Mouse (Mus musculus) G1E (cell line): ENCODE measurements at regions not wholly inside any gene's neighbourhood (a gene's known extent, or its start where the extent isn't known, plus 50 kb on each side); places are given as distances from the start of the nearest gene placed in this dataset.
A peak's percentile ranks its signal among the peaks of the same experiment; 100 is the strongest.

Experiments used
- ATAC-seq: 2 replicates; pipeline ENCODE4 v1.8.0; 2016; ENCODE audit warnings: mild to moderate bottlenecking; ENCODE audit not compliant: insufficient number of reproducible peaks, poor library complexity, low FRiP score, severe bottlenecking; ENCODE audit errors: extremely low read depth
- DNase-seq: peaks from one replicate; pipeline ENCODE4 v3.0.0; 2012; ENCODE audit warnings: low spot score
- H3K27me3 ChIP-seq: 2 replicates; pipeline ENCODE4 v1.6.1; 2012; ENCODE audit warnings: mild to moderate bottlenecking, low read length, inconsistent platforms; ENCODE audit not compliant: insufficient read depth
- H3K36me3 ChIP-seq: replicated peaks from 2 replicates; pipeline ENCODE3; 2012; ENCODE audit warnings: mild to moderate bottlenecking, inconsistent platforms
- H3K4me1 ChIP-seq: 2 replicates; pipeline ENCODE4 v1.6.1; 2012; ENCODE audit warnings: low read depth, low read length, inconsistent platforms, mixed read lengths; ENCODE audit not compliant: insufficient read depth
- H3K4me3 ChIP-seq: 2 replicates; pipeline ENCODE4 v1.5.1; 2012; ENCODE audit warnings: low read depth, mild to moderate bottlenecking, inconsistent platforms, low read length, moderate library complexity, mixed read lengths
- H3K9me3 ChIP-seq: replicated peaks from 2 replicates; pipeline ENCODE4 v1.6.1; 2012; ENCODE audit warnings: inconsistent platforms
- CTCF ChIP-seq: IDR thresholded peaks from 2 replicates; pipeline ENCODE4 v1.5.1; 2012; ENCODE audit warnings: low read depth, low read length, inconsistent platforms, mixed read lengths
- GATA1 ChIP-seq: IDR thresholded peaks from 2 replicates; pipeline ENCODE4 v1.6.1; 2012; ENCODE audit warnings: borderline replicate concordance, low read length, inconsistent platforms, mixed read lengths
- GATA2 ChIP-seq: IDR thresholded peaks from 2 replicates; pipeline ENCODE4 v1.6.1; 2012; ENCODE audit warnings: low read depth, low read length, inconsistent platforms, borderline replicate concordance
- POLR2AphosphoS5 ChIP-seq: IDR thresholded peaks from 2 replicates; pipeline ENCODE4 v1.6.1; 2012; ENCODE audit warnings: low read depth, low read length, inconsistent platforms; ENCODE audit not compliant: insufficient replicate concordance
- TAL1 ChIP-seq: conservative IDR thresholded peaks from 2 replicates; pipeline ENCODE4 v1.6.1; 2012; ENCODE audit warnings: low read depth, low read length, inconsistent platforms, mixed read lengths

DNA sequence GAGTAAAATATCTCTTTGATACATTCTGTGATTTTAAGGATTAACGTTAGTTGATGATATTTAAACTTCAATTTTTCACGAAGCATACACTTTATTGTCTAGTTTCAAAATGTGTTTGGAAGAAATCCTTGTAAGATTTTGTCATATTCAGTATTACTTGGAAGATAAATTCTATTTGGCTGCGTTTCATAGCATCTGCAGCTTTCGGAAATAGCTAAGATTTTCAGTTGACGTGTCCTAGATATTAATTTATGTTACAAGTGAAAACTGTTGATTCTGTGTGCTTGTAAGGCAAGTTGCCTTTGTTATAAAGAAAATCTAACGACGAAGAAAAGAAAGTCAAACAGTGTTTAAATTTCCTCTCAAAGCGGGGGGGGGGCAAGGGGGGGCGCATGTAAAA, 284.5 kb downstream of the Trim52 start:
- no peak overlapping the region for H3K4me3 ChIP-seq
- H3K27me3 ChIP-seq = no peaks in the 10 kb centered on the region
- DNase-seq = no peak
- H3K4me1 ChIP-seq = no peaks in the 10 kb centered on the region
- H3K36me3 ChIP-seq = no peaks in the 10 kb centered on the region
- ATAC-seq = no peak
- TF ChIP-seq GATA1 = no peak
- TF ChIP-seq CTCF = no peak
- TF ChIP-seq GATA2 = no peak
- no peak for TF ChIP-seq TAL1
- TF ChIP-seq POLR2AphosphoS5 = no peak
- peaks cover 13% of the 10 kb centered on the region for H3K9me3 ChIP-seq

DNA sequence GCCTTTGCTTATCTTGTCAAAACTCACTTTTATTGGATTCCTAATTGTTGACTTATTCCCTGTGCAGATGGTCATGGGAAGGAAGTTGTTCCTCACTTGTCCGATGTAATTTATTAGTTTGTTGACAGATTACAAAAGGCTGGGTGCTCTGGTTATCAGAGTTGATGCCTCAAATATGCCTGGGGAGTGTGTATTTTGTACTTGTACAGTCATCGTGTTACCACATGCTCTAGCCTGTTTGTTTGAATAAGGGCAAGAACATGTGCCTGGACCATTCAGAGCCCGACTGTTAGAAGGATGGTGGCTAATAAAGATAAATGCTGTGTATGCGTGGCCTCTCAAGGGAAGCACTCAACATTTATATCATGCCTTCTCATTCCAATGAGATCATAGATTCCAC, 288.0 kb downstream of the Trim52 start:
- Histone ChIP-seq H3K27me3 (no peaks in the 10 kb centered on the region), H3K9me3 (peaks cover 7% of the 10 kb centered on the region), H3K36me3 (no peaks in the 10 kb centered on the region), H3K4me1 (no peaks in the 10 kb centered on the region), H3K4me3 (no peak overlapping the region)
- ATAC-seq = no peak
- TF ChIP-seq TAL1 (no peak), POLR2AphosphoS5 (no peak), GATA2 (no peak), CTCF (no peak), GATA1 (no peak)
- DNase-seq = no peak

DNA sequence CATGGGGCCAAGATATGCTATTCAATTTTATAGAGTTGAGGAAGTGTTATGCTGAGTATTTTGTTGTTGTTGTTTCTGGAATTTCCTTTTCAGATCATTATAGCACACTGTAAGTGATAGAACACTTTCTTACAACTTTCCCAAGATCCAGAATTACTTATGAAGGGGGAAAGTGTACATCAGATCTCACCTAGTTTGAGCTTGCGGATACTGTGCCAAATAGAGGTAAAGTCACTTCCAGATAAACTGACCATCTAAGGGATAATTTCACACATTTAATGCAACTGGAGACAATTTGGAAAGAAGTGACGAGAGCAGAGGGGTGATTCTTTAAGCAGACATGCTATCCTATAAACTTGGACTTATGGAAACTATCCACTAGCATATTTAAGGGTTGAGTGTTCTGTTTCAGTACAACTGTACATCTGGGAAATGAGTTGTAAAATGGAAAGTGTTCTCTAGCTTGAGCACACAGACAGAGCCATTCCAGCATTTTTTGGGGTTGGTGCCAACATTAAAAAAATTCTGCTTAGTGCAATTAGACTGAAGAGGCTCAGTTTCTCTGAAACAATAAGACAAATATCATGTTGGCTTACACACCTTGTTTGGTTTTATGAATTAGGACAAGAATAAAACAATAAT, 307.0 kb downstream of the Trim52 start:
- no peaks in the 10 kb centered on the region for H3K27me3 ChIP-seq
- no peak overlapping the region for H3K4me3 ChIP-seq
- DNase-seq (no peak), ATAC-seq (no peak)
- no peak for TF ChIP-seq TAL1
- TF ChIP-seq CTCF = no peak
- TF ChIP-seq GATA2 = no peak
- no peak for TF ChIP-seq GATA1
- TF ChIP-seq POLR2AphosphoS5 = no peak
- no peaks in the 10 kb centered on the region for H3K36me3 ChIP-seq
- H3K4me1 ChIP-seq = no peaks in the 10 kb centered on the region
- peaks cover 12% of the 10 kb centered on the region for H3K9me3 ChIP-seq

DNA sequence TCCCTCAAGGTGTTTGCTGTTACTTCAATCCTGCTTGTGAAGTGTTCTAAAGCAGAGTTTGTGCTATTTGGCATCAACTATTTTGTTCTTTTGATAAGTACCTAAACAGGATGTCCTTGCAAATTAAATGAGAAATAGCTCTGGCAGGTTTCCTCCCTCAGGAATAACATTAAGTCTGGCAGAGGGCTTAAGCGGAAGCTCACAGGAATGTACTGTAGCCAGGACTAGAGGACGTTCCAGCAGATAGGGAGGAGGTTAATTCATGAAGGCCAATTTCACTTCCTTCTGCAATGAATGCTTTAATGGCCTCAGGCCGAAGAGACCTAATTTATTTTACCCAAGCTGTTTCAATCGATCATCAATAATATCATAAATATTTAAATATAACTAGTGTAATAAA, 318.7 kb downstream of the Trim52 start:
- ATAC-seq = no peak
- Histone ChIP-seq H3K4me1 (no peaks in the 10 kb centered on the region), H3K27me3 (no peaks in the 10 kb centered on the region), H3K9me3 (0 out of 2 replicates have a peak, but pooled peaks cover 6% of the 10 kb centered on the region), H3K4me3 (no peak overlapping the region), H3K36me3 (no peaks in the 10 kb centered on the region)
- DNase-seq = no peak
- TF ChIP-seq GATA2 (no peak), POLR2AphosphoS5 (no peak), CTCF (no peak), TAL1 (no peak), GATA1 (no peak)

DNA sequence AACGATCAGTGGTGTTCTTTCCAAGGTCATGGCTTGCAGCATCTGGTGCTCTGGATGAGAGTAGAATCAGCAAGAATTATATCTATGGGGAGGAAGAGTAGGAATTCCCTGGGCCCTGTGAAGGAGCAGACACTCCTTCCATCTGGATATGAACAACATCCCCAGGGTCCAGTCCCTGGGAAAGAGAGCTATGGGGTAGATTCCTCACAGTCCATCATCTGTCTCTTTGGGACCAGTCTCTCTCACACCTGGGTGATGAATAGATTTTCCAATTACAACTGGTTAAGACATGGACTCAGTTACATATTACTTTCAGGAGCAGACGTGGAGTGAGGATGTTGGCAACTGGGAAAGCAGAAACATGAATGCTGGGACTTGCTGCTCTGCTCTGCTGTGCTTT, 322.6 kb downstream of the Trim52 start:
- ATAC-seq (no peak), DNase-seq (no peak)
- no peaks in the 10 kb centered on the region for H3K27me3 ChIP-seq
- H3K9me3 ChIP-seq = 0 out of 2 replicates have a peak, but pooled peaks cover 9% of the 10 kb centered on the region
- no peak overlapping the region for H3K4me3 ChIP-seq
- TF ChIP-seq TAL1 (no peak), POLR2AphosphoS5 (no peak), GATA2 (no peak)
- H3K4me1 ChIP-seq = no peaks in the 10 kb centered on the region
- H3K36me3 ChIP-seq = no peaks in the 10 kb centered on the region

DNA sequence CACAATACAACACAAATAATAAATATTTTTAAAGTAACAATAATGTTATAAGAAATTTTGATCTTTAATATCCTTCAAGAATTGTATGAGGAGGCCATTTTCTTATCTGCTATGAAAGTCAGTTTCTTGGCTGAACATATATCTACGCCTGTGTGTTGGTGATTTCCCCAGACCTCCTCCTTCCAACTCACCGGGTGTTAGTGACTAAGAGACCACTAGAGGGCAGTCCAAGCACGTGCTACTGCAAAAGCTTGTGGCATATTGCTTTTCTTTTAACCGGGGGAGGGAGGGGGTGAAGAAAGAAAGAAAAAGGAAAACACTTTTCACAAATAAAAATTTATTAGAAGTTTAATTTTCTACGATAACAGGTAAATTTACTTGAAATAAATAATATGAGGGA, 333.3 kb downstream of the Trim52 start:
- Histone ChIP-seq H3K4me3 (no peak overlapping the region), H3K9me3 (peaks cover 5% of the 10 kb centered on the region), H3K4me1 (no peaks in the 10 kb centered on the region), H3K36me3 (no peaks in the 10 kb centered on the region), H3K27me3 (no peaks in the 10 kb centered on the region)
- TF ChIP-seq CTCF (no peak), POLR2AphosphoS5 (no peak), TAL1 (no peak), GATA1 (no peak), GATA2 (no peak)
- DNase-seq (no peak), ATAC-seq (peak; percentile 56; the same call in 1 of the 2 replicates)

DNA sequence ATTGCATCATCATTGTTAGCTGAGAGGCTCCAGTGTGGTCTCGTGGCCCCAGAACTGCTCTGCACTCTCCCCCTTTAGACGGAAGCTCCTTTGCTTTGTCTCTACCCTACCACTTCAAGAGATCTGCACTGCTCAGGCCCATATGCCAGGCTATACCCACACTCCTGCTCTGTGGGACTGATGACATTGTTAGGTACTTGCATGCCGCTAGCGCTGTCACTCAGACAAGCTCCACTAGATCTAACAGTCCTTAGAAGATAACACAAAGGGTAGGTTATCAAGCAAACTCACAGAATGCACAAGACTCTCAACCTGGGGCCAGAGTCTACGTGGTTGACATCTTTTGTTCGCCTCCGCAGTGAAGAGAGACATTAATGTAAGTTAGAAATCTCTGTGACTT, 383.1 kb downstream of the Trim52 start:
- Histone ChIP-seq H3K36me3 (no peaks in the 10 kb centered on the region), H3K4me1 (no peaks in the 10 kb centered on the region)
- no peak for ATAC-seq

More for the DNA sequence above, 383.1 kb downstream of the Trim52 start:
- peaks cover 30% of the 10 kb centered on the region for H3K9me3 ChIP-seq
- no peak overlapping the region for H3K4me3 ChIP-seq
- no peaks in the 10 kb centered on the region for H3K27me3 ChIP-seq
- no peak for DNase-seq
- TF ChIP-seq POLR2AphosphoS5 (no peak), CTCF (no peak), GATA2 (no peak), GATA1 (no peak), TAL1 (no peak)
